Mouse (Mus musculus): ENCODE data around the gene Lrrc26.

The Lrrc26 gene

GRCm38 (mm10) chr2:25303452-25303851, 13.7 kb downstream of the Lrrc26 start:
- no peak for DNase-seq

DNA sequence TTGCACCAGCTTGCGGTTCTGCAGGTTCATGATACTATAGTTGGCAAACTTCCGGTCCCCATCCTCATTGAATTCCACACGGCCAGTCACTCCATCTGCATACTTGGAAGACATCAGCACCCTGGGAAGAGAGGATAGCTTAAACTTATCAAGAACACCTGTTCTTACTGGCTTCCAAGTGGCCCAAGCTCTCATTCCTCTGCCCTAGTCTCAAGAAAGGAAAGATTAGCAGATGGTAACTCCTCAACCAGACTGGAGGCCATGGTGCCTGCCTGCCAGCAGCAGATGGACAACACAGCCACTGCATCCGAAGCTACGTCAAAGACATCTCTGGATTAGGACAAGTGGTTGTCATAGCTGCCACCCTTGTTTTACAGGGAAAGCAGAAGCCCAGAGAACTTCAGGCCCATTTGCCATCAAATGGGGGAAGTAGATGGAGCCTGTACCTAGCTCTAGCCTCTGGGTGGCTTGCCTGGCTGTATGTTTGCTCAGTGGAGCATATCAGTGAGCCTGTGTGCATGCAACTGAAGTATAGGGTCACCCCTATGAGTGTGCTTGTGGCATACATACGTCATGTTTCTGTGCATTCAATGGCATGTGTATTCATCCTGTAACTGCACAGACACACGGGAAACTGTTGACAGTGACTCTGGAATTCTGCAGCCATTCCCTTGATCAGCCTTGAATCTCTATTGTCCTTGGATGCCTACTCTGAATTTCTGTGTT, 14.4 kb downstream of the Lrrc26 start:
- DNase-seq, result no peak

DNA sequence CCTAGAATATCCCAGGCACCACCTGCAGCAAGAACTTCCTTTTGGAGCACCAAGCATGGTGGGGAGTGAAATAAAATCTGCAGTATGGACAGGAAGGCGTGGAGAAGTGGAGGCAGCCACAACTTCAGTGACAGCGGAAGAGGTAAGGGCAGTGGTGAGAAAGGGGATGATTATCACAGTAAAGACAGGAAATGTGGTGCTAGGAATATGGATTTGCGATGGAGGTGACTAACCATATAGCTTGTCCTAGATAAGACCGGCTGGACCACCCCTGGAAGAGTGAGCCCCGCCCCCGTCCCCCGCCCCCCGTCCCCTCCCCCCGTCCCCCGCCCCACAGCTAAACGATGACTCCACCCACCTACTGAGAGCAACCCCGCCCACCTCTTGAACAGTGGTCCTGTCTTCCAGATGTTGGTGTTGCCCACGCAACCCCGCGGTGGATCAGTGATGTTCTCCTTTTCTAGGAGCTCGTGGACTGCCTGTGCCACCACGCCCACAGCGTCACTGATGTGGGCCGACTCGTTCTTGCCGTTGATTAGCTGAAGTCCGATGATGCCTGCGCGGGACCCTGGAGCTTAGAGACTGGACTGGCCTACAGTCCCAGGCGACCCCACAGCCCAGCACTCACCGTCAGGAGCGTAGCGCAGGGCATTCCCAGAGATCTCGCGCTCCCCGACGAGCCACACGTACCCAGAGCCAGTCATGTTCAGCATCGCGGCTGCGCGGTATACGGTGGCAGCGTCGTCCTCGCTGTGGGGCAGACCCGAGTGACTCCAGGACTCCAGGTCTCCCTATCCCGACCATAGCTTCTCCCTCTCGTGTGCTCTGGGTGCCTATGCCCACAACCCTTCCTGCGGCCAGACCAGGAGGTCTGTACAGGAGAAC, 15.2 kb downstream of the Lrrc26 start:
- DNase-seq, result no peak

DNA sequence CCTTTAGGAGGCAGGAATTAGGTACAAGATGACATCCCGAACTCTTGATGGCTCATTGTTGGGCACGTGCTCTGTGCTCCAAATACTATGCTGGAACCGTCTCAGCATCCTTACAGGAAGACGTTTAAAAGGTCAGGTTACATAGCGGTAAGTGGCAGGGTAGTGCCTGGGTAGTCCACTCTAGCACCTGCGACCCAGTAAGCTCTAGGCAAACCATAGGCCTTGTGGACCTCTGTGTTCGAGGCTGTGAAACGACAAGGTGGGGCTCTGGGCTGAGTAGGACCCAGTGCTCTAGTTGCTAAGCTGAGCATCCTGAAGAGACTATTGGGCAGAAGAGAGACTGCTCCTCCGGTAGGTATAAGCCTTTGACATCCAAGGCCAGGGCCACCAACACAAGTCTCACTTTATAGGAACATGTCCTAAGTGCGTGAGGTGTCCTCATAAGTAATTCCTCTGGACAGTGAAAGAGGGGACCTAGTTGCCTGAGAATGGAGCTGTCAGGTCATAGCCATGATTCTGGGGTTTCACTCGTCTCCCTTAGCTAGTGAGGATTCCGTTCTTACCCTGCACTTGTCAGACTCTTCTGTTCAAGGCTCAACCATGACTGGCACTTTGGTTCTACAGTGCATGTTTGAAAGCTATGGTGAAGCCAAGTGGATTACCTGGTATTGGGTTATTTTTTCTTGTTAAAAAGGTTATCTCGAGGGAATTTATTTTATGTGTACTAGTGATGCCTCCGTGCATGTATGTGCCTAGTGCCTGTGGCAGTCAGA, 16.1 kb downstream of the Lrrc26 start:
- DNase-seq, result no peak

DNA sequence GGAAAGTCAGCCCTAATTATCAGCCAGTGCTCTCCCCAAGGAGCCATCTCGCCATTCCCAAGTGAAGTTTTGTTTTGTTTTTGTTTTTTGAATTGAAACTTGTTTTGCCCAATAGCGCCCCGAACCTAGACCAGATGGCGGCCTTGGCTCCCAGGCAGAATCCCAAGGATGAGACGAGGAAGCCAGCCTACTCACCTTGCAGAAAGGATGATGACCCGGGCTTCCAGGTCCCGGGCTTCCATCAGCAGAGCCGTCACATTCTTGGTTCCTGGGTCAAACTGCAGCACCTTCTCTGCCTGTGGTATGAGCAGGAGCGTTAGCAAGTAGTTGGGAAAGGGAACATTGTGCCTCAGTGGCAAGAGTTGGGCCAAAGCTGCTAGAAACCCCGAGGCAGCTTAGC, 20.5 kb downstream of the Lrrc26 start:
- no peak for DNase-seq

- no peak for DNase-seq
Measured at GRCm38 (mm10) chr2:25310969-25311368, 21.3 kb downstream of the Lrrc26 start.

GRCm38 (mm10) chr2:25311491-25311891, 21.8 kb downstream of the Lrrc26 start:
- no peak for DNase-seq

- no peak for DNase-seq
Measured at GRCm38 (mm10) chr2:25318119-25318966, 28.6 kb downstream of the Lrrc26 start.

- peak; percentile 38 for DNase-seq
Measured at GRCm38 (mm10) chr2:25318971-25319773, 29.5 kb downstream of the Lrrc26 start, which contains the start of gene Grin1. Grin1 (minus strand) TSS chr2:25319187.

DNA sequence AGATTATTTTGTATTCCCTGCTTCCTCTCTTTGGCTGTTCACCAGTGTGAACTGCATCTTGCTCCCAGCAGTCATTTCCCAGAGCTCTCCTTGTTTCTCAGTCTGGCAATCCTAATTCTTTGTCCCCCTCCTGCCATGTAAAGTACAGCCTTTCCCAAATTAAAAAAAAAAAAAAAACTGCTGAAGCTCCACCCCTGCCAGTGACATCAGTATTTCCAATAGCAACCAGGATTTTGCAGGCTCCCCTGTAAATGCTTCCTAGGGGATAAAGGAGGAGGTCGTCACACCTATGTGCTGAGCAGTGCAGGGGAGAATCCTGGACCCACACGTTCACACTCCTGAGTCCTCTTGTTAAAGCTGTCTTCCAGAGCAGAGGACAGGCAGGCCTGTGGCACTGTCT, 30.4 kb downstream of the Lrrc26 start:
- DNase-seq, result no peak

- DNase-seq, result peak; percentile 50
Measured at GRCm38 (mm10) chr2:25326036-25326435, 36.3 kb downstream of the Lrrc26 start.

DNA sequence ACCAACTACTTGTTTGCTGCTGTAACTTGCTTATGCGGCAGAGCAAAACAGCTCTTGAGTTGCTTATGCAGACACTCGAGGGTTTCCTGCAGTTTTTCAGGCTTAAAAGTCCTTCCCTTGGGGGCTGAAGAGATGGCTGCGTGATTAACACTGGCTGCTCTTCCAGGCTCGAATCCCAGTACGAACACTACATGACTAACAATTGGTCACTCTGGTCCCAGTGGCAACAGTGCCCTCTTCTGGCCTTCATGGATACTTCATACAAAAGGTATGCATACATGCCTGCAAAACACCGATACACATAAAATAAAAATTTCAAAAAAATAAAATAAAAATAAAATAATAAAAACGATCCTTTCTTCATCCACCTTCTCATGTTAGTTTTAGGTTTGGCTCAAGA, 38.7 kb downstream of the Lrrc26 start:
- peak; percentile 57 for DNase-seq

DNA sequence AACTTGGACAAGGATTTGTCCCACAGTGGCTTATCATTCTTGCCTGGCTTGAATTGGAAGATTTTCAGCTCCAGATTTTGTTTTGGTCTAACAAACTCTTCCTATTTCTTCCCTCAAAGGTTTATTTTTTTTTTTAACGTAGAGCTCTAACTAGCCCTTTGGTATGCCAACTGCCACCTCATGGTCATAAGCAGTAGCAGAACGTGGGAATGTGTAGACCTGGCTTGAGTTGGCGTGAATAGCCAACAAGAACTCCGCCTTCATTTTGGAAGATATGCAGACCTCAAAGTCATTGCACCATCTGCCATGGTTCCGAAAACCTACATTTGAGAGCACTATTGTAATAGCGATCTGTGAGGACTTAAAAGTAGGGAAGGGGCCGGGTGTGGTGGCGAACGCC, 41.8 kb downstream of the Lrrc26 start:
- no peak for DNase-seq

GRCm38 (mm10) chr2:25332286-25333160, 42.8 kb downstream of the Lrrc26 start, which contains the start of gene Man1b1:
Man1b1 (plus strand) TSS chr2:25332338.
- peak; percentile 100 for DNase-seq

- no peak for DNase-seq
Measured at GRCm38 (mm10) chr2:25333569-25333968, 43.9 kb downstream of the Lrrc26 start.

DNA sequence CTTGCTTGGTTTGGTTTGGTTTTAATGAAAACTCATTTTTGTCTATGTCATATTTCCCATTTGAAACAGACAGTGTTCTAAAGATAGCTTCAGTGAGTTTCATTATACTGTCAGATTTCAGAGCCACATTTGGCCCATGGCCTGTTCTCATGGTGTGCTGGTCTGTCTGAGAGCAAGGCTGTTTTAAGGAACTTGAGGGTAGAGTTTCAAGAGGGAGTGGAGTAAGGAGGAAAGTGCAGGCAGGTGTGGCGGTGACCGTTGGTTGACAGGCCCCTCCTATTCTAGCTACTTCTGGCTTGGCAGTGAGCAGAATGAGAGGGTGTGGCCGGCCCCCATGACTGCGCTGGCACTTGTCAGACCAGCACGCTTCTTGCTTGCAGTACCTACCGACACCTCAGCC, 48.6 kb downstream of the Lrrc26 start:
- no peak for DNase-seq

All from kidney, adult 9 months (tissue).